Mouse (Mus musculus) bone marrow, adult 2 months (tissue): Measurements from ENCODE around the gene Cenps. TPM values are rescaled to one million over a fixed set of nuclear protein-coding genes. Genes with fewer than 3 reads are reported as not detected.
"Not testable (repeated sequence)": the region's sequence is repeated elsewhere in the genome, so short reads cannot be mapped to it uniquely, and the experiment has no call there.

ENCODE experiments used
- H3K27ac ChIP-seq: fragments of 200-500 bp; 2 replicates; pipeline ENCODE4 v1.5.1; 2012; ENCODE audit warnings: low read depth, mild to moderate bottlenecking, control low read depth, inconsistent platforms, low read length; ENCODE audit not compliant: control insufficient read depth, poor library complexity, insufficient read depth
- H3K4me1 ChIP-seq: fragments of 200-500 bp; 2 replicates; pipeline ENCODE4 v1.6.1; 2011; ENCODE audit warnings: low read length; ENCODE audit not compliant: control insufficient read depth, insufficient read depth
- H3K4me3 ChIP-seq: fragments of 200-500 bp; replicated peaks from 2 replicates; pipeline ENCODE3; 2011; ENCODE audit warnings: mild to moderate bottlenecking, low read depth, low read length, control low read depth; ENCODE audit not compliant: control insufficient read depth
- CTCF ChIP-seq: fragments of 200-500 bp; IDR thresholded peaks from 2 replicates; pipeline ENCODE4 v1.5.1; 2011; ENCODE audit warnings: low read length, control low read depth; ENCODE audit not compliant: control insufficient read depth, insufficient read depth
- POLR2A ChIP-seq: fragments of 200-500 bp; IDR thresholded peaks from 2 replicates; pipeline ENCODE4 v1.6.1; 2011; ENCODE audit warnings: low read depth, mild to moderate bottlenecking, control low read depth, low read length, borderline replicate concordance; ENCODE audit not compliant: control insufficient read depth
- WGBS: fragments of 180-500 bp; shearing (Covaris S2); methylation state at CpG from one replicate; pipeline ENCODE4 v1.1.7; 2018; 5-methylcytosine and 5-hydroxymethylcytosine counted together
- polyA plus RNA-seq: library from polyadenylated mRNA; stranded (reverse); fragments of >200 nt; gene quantifications from 2 replicates; pipeline ENCODE4 v1.2.4, GENCODE M21; 2011; ENCODE audit warnings: low replicate concordance; ENCODE audit not compliant: missing spikeins, insufficient read depth, insufficient read length

Cenps gene
- polyA plus RNA-seq, 1 experiment = 47.8 TPM

GRCm38 (mm10) chr4:149125341-149126114 is 11.9 kb downstream of the Cenps start:
- Histone ChIP-seq H3K27ac (no peak overlapping the region), H3K4me3 (no peak overlapping the region), H3K4me1 (no peaks in the 10 kb centered on the region)
- TF ChIP-seq CTCF = no peak
- TF ChIP-seq POLR2A = no peak
- 64% methylated on average over 11 of the region's 11 CpGs for WGBS

- WGBS = 71% methylated on average over 5 of the region's 5 CpGs
- Histone ChIP-seq H3K27ac (no peak overlapping the region), H3K4me1 (no peaks in the 10 kb centered on the region), H3K4me3 (no peak overlapping the region)
- no peak for TF ChIP-seq CTCF
- no peak for TF ChIP-seq POLR2A
Measured at GRCm38 (mm10) chr4:149123432-149123831, 14.0 kb downstream of the Cenps start.

GRCm38 (mm10) chr4:149119978-149120562 is 17.4 kb downstream of the Cenps start:
- not testable (repeated sequence) for H3K4me3 ChIP-seq, H3K27ac ChIP-seq, H3K4me1 ChIP-seq
- WGBS = 20% methylated on average over 12 of the region's 12 CpGs

GRCm38 (mm10) chr4:149103875-149104561 is 33.4 kb downstream of the Cenps start, which contains the start of gene Dffa:
Dffa (plus strand) TSS chr4:149104146.
- WGBS = under 1% methylated on average over 35 of the region's 35 CpGs
- Histone ChIP-seq H3K27ac (no peak within 1 kb of the TSS), H3K4me3 (peak within 1 kb of the TSS; percentile 90), H3K4me1 (no peaks in the 10 kb centered on the region)
- TF ChIP-seq POLR2A (no peak; the same call in 1 of the 2 replicates), CTCF (no peak)

GRCm38 (mm10) chr4:149101456-149101855 is 36.0 kb downstream of the Cenps start:
- TF ChIP-seq CTCF = no peak
- no peak for TF ChIP-seq POLR2A
- H3K4me3 ChIP-seq = no peak overlapping the region
- peaks cover 2% of the 10 kb centered on the region; the same call in 1 of the 2 replicates for H3K4me1 ChIP-seq
- 73% methylated on average over 3 of the region's 3 CpGs for WGBS
- H3K27ac ChIP-seq = no peak overlapping the region

GRCm38 (mm10) chr4:149100449-149100848 is 37.0 kb downstream of the Cenps start:
- H3K4me1 ChIP-seq, H3K4me3 ChIP-seq, H3K27ac ChIP-seq: not testable (repeated sequence)
- 79% methylated on average over 12 of the region's 12 CpGs for WGBS

GRCm38 (mm10) chr4:149099369-149100017 is 37.9 kb downstream of the Cenps start, which contains the start of gene Pex14:
Pex14 (minus strand) TSS chr4:149099876.
- under 1% methylated on average over 46 of the region's 50 CpGs for WGBS
- TF ChIP-seq CTCF (no peak), POLR2A (peak; percentile 64; the same call in 1 of the 2 replicates)
- Histone ChIP-seq H3K4me3 (peak within 1 kb of the TSS; percentile 94), H3K27ac (peak within 1 kb of the TSS; percentile 34; the same call in 1 of the 2 replicates), H3K4me1 (peaks cover 2% of the 10 kb centered on the region; the same call in 1 of the 2 replicates)

- H3K4me1 ChIP-seq = peaks cover 2% of the 10 kb centered on the region; the same call in 1 of the 2 replicates
- H3K4me3 ChIP-seq = peak overlapping the region; percentile 94
- no peak overlapping the region for H3K27ac ChIP-seq
- no peak for TF ChIP-seq POLR2A
- 12% methylated on average over 11 of the region's 11 CpGs for whole genome bisulfite sequencing
Measured at GRCm38 (mm10) chr4:149098571-149098970, 38.9 kb downstream of the Cenps start.
